Mouse (Mus musculus) cerebellum, adult (tissue): ENCODE measurements around the gene Kcng1.

ENCODE experiments used
- ATAC-seq: cut with Nextera tagmentation; 2 replicates; pipeline ENCODE4 v1.9.2; 2017; ENCODE audit warnings: mild to moderate bottlenecking, moderate library complexity, mixed read lengths; ENCODE audit not compliant: insufficient number of reproducible peaks, low FRiP score, low TSS enrichment

The Kcng1 gene

DNA sequence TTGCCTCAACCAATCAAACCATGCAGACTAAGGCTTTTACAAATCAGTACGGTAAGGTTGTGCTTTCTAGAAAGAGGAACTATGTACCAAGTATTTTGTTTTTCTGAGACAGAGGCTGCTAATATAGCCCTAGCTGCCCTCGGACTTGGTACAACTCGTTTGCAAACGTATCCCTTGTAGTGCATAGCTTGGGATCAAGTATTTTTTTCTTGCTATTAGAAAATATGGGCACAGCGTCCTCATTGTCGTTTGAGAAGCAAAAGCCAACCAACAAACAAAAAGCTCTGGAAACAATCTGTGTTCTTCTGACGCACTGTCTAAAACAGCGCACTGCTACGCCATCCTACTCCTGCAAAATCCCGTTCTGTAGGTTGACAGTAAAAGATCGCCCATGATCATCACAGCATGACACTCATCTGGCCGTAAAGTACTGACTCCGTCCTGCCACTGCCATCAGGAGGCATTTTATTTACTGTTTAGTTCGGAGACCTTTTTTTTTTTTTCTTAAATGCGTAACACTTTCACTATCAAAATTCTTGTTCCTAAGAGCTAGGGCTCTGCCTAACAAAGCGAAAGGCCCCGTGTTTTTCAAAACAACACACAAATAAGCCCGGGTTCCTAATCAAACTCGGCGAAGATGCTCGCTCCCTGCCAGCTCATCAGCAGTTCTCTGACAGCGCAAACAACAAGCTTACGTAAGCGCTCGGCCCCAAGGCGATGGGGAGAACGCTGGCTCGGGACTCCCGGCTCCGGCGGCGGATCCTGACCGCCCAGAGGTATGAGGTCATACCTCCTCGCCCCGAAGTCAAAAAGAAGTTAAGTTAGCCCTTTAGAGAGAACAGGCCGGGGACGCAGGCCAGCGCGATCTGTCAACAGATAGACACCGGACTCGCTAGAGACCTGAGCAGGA lies 52.2 kb downstream of the Kcng1 start:
- ATAC-seq: peak; percentile 13; the same call in 1 of the 2 replicates

DNA sequence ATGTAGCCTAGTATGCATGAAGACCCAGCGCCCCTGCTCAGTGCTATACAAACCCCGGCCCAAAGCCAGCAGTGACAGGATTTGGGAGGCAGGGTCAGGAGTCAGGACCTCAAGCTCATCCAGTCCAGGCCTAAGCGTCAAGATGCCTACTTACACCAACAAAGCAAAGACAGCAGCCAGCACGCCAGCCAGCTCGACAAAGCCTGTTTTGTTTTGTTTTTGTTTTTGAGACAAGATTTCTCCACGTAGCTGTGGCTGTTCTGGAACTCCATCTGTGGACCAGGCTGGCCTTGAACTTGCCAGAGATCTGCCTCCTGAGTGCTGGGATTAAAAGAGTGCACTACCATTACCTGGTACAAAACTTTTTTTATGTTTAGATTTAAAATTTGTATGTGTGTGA lies 58.2 kb downstream of the Kcng1 start:
- ATAC-seq: no peak

DNA sequence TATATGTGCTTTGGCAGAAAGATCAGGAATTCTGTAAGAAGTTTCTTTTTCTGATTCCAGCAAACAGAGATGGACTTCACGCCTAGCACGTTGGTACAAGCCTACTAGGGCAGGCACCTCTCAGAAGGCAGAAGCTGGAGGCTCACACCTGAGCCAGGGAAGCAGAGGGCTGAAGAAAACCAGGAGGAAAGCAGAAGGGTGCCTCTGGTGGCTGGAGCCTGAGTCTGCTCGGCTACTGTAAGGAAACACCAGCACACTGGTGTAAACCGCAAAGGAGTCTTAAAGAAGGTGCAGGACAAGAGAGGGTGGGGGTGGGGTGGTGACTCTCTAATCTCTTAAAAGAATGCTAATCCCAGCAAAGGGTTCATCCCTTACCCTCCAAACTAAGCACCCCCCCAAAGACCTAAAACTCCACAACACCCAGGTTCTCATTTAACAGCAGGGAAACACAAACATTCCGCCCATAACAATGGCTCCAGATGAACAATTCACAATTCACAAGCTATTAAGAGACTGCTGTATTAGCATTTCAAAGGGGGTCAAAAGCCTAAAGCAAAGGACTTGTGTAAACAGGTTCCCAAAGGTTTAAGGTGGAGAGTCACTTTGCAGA lies 67.6 kb downstream of the Kcng1 start:
- no peak for ATAC-seq
